Mouse (Mus musculus) stomach, embryonic 15.5 days (tissue): ENCODE data around the gene Sipa1l3. TPM values are rescaled to one million over a fixed set of nuclear protein-coding genes. Genes with fewer than 3 reads are reported as not detected.

Source experiments
- ATAC-seq: fragments of 200-750 bp; cut with Nextera tagmentation; 2 replicates; pipeline ENCODE4 v1.8.0; 2017; ENCODE audit warnings: low read depth, moderate number of reproducible peaks, moderate TSS enrichment; ENCODE audit not compliant: insufficient read depth, low FRiP score
- H3K27ac ChIP-seq: fragments of 300-500 bp; sonication (generic); 2 replicates; pipeline ENCODE4 v1.5.1; 2015; ENCODE audit warnings: mild to moderate bottlenecking, inconsistent platforms
- H3K27me3 ChIP-seq: fragments of 300-500 bp; sonication (generic); replicated peaks from 2 replicates; pipeline ENCODE4 v1.6.1; 2015; ENCODE audit warnings: inconsistent platforms
- H3K36me3 ChIP-seq: fragments of 300-500 bp; sonication (generic); 2 replicates; pipeline ENCODE4 v1.6.1; 2015; ENCODE audit warnings: inconsistent platforms
- H3K4me1 ChIP-seq: fragments of 300-500 bp; sonication (generic); 2 replicates; pipeline ENCODE4 v1.6.1; 2015; ENCODE audit warnings: inconsistent platforms
- H3K4me2 ChIP-seq: fragments of 300-500 bp; sonication (generic); 2 replicates; pipeline ENCODE4 v1.6.1; 2015; ENCODE audit warnings: mild to moderate bottlenecking, inconsistent platforms
- H3K4me3 ChIP-seq: fragments of 300-500 bp; sonication (generic); replicated peaks from 2 replicates; pipeline ENCODE4 v1.5.1; 2015; ENCODE audit warnings: inconsistent platforms
- H3K9ac ChIP-seq: fragments of 300-500 bp; sonication (generic); 2 replicates; pipeline ENCODE4 v1.6.1; 2015; ENCODE audit warnings: inconsistent platforms
- H3K9me3 ChIP-seq: fragments of 300-500 bp; sonication (generic); 2 replicates; pipeline ENCODE4 v1.6.1; 2016; ENCODE audit warnings: inconsistent platforms
- WGBS: fragments of 180-500 bp; shearing (Covaris S2); methylation state at CpG from one replicate; pipeline ENCODE4 v1.1.7; 2015; 5-methylcytosine and 5-hydroxymethylcytosine counted together
- polyA plus RNA-seq: library from polyadenylated mRNA; unstranded; fragments of >200 nt; fragmentation: Nextera tagmentation; extraction: Ambion mirVana; gene quantifications from 2 replicates; pipeline ENCODE4 v1.2.1, GENCODE M21; 2015

Sipa1l3 gene
- polyA plus RNA-seq, 1 experiment from 2014 or later: 22.0 TPM

DNA sequence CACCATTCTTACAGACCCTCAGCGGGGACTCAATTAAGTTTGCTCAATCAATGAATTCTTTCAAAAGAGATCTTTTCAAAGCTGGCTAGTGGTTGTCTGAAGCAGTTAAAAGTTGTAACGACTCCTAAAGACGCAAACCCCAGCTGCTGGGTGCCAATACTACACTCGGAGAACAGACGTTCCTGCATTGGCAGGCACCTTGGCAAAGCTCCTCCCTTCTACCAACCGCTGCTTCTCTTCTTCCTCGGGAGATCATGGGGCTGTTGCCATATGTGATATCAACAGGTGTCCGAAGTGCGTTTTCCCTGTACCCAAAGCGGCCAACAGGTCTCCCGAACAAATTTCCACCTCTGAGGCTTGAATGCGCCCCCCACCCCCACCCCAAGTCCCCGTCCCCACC lies 237.6 kb downstream of the Sipa1l3 start:
- Histone ChIP-seq H3K9me3 (no peaks in the 10 kb centered on the region), H3K4me2 (peak overlapping the region; percentile 93), H3K36me3 (no peaks in the 10 kb centered on the region), H3K4me1 (peaks cover 8% of the 10 kb centered on the region; the same call in 1 of the 2 replicates), H3K4me3 (peak overlapping the region; percentile 57), H3K9ac (peak overlapping the region; percentile 49; the same call in 1 of the 2 replicates), H3K27ac (peak overlapping the region; percentile 92), H3K27me3 (0 out of 2 replicates have a peak, but pooled peaks cover 11% of the 10 kb centered on the region)
- 13% methylated on average over 13 of the region's 13 CpGs for WGBS
- no peak for ATAC-seq

DNA sequence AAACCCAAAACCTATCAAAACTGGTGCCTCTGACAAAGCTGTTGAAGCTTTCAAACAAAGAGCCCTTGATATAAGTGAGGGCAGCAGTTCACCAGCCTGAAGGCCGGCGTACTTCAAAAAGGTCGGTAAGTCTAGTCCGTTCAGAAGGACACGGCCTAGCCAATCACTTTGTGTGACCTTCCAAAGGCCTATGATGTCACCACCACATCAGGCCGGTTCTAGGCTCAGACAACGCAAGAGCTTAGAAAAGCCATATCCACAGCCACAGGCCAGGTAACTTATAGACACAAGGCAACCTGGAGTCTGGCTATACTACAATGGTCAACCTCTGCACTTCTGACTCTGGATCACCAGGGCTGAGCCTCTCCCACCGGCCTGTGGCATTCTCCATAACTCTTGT lies 238.5 kb downstream of the Sipa1l3 start:
- Histone ChIP-seq H3K9me3 (no peaks in the 10 kb centered on the region), H3K36me3 (no peaks in the 10 kb centered on the region), H3K27ac (0 out of 2 replicates have a peak overlapping the region, but pooled peaks have one; percentile 92), H3K4me2 (peak overlapping the region; percentile 93), H3K9ac (no peak overlapping the region), H3K4me3 (peak overlapping the region; percentile 57), H3K27me3 (0 out of 2 replicates have a peak, but pooled peaks cover 11% of the 10 kb centered on the region), H3K4me1 (peaks cover 8% of the 10 kb centered on the region; the same call in 1 of the 2 replicates)
- 49% methylated on average over 8 of the region's 8 CpGs for WGBS
- no peak for ATAC-seq

DNA sequence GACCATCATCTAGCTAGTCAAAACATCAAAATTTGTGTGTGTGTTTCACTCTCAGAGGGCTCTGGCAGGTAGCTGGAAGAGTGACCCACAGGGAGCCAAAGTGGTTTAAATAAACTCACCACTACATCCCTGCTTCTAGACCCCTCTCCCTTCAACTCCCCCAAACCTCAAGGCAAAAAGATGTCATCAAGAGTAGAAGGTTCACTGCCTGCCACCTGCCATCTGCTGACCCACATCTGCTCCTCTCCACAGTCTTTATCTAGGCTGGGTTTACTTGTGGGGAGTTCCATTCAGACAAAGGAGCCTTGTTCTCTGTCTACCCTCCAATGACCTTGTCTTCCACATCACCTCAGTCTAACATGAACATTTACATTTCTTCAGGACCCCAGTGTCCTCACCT lies 239.2 kb downstream of the Sipa1l3 start:
- H3K4me3 ChIP-seq: no peak overlapping the region
- no peaks in the 10 kb centered on the region for H3K9me3 ChIP-seq
- H3K27me3 ChIP-seq: 0 out of 2 replicates have a peak, but pooled peaks cover 11% of the 10 kb centered on the region
- H3K4me2 ChIP-seq: peak overlapping the region; percentile 93; the same call in 1 of the 2 replicates
- no peak for ATAC-seq
- peaks cover 8% of the 10 kb centered on the region; the same call in 1 of the 2 replicates for H3K4me1 ChIP-seq
- no peak overlapping the region for H3K27ac ChIP-seq
- H3K9ac ChIP-seq: no peak overlapping the region
- H3K36me3 ChIP-seq: no peaks in the 10 kb centered on the region

DNA sequence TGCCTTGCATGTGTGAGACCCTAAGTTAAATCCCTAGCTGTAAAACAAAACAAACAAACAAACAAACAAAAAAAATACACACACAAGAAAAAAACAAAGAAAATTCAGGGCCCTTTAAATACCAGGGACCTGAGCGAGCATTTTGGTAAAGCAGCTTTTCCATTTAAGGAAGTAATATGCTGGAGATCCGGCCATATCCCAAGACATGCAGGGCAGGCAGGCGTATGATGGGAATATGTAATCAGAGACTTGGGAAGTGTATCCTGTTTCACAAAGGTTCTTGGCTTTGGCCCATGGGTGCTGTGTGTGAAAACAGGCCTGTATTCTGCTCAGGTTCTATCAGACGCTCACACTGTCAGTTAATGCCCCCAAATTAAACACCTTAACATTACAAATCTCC lies 240.9 kb downstream of the Sipa1l3 start:
- no peak overlapping the region for H3K4me2 ChIP-seq
- H3K36me3 ChIP-seq: no peaks in the 10 kb centered on the region
- H3K4me1 ChIP-seq: peaks cover 14% of the 10 kb centered on the region; the same call in 1 of the 2 replicates
- no peak overlapping the region for H3K9ac ChIP-seq
- no peak overlapping the region for H3K4me3 ChIP-seq
- ATAC-seq: no peak
- 72% methylated on average over 4 of the region's 4 CpGs for WGBS
- H3K27me3 ChIP-seq: 0 out of 2 replicates have a peak, but pooled peaks cover 8% of the 10 kb centered on the region
- H3K9me3 ChIP-seq: no peaks in the 10 kb centered on the region
- H3K27ac ChIP-seq: no peak overlapping the region

DNA sequence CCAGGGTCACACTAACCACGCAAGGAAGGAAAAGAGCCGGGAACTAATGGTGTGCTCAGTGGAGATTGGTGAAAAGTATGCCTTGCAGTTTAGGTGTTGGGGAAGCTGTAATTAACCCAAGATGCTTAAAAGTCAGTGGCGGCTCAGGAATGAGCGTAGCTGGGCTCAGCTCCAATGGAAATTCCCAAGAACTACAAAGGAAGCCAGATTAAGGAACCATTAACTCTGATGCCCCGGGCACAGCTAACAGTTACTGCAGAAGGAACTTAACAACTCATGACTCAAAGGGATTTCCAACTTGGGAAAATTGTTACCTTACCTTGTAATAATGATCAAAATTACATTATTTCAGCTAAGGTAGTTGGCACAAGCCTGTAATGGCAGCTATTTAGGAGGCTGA lies 241.7 kb downstream of the Sipa1l3 start:
- Histone ChIP-seq H3K27me3 (0 out of 2 replicates have a peak, but pooled peaks cover 6% of the 10 kb centered on the region), H3K36me3 (no peaks in the 10 kb centered on the region), H3K9me3 (no peaks in the 10 kb centered on the region), H3K9ac (no peak overlapping the region), H3K4me1 (peaks cover 15% of the 10 kb centered on the region), H3K4me2 (no peak overlapping the region), H3K4me3 (no peak overlapping the region), H3K27ac (no peak overlapping the region)
- 69% methylated on average over 5 of the region's 5 CpGs for WGBS
- no peak for ATAC-seq

DNA sequence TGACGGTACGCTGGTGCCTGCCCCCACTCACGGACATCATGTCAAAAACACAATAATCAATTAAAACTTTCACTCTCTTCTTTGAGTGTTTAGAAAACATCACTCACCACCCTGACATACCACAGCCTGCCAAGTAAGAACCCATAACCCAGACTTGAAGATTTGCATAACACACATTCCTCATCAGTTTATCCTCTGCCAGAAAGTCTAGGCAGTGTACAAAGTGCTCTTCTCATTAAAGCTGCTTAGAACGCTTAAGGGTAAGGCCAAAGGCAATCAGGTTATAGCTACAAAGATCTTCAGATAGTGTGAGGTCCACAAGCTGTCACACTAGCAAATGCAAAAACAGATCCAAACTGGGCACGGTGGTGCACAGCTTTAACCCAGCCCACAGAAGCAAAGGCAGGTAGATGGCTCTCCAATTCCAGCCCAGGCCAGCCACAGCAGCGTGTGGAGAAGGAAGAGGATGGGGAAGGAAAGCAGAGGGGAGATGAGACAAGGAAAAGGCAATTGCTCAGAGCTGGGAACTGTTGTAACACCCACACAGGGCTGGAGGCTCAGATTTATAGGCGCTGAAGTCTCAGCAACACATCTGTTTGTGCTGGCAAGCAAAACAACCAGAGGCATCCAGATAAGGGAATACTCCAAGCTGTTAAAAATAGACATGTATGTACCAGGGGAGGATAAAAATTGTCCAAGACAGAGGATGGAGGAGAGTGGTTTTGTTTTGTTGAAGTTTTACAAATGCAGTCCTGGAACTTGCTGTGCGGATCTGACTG lies 246.6 kb downstream of the Sipa1l3 start:
- no peak overlapping the region for H3K4me3 ChIP-seq
- no peaks in the 10 kb centered on the region for H3K27me3 ChIP-seq
- H3K9ac ChIP-seq: no peak overlapping the region
- no peak for ATAC-seq
- H3K4me1 ChIP-seq: peaks cover 20% of the 10 kb centered on the region
- 0 out of 2 replicates have a peak overlapping the region, but pooled peaks have one; percentile 49 for H3K27ac ChIP-seq
- 48% methylated on average over 8 of the region's 8 CpGs for WGBS
- no peak overlapping the region for H3K4me2 ChIP-seq
- no peaks in the 10 kb centered on the region for H3K9me3 ChIP-seq
- H3K36me3 ChIP-seq: no peaks in the 10 kb centered on the region

DNA sequence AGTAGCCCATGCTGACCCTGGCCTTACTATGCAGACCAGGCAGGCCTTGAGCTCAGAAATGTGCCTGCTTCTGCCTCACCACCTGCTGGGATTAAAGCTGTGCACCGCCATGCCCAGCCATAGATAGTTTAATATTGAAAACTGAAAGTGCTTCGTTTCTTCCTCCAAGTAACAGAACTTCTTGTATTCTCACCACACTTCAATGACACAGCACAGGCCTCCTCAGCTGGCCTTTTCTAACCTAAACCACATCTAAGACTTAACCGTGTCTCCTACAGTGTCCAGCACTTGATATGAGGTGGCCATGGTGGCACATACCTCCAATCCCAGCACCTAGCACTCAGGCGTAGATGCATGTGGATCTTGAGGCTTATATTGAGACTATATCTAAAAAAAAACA lies 248.0 kb downstream of the Sipa1l3 start:
- no peak overlapping the region for H3K9ac ChIP-seq
- 76% methylated on average over 4 of the region's 4 CpGs for WGBS
- no peak overlapping the region for H3K4me3 ChIP-seq
- H3K4me2 ChIP-seq: no peak overlapping the region
- H3K27ac ChIP-seq: peak overlapping the region; percentile 49; the same call in 1 of the 2 replicates
- no peaks in the 10 kb centered on the region for H3K9me3 ChIP-seq
- no peaks in the 10 kb centered on the region for H3K27me3 ChIP-seq
- H3K4me1 ChIP-seq: peaks cover 26% of the 10 kb centered on the region
- ATAC-seq: no peak
- no peaks in the 10 kb centered on the region for H3K36me3 ChIP-seq

Other genes with a start within 250 kb of the Sipa1l3 start
- 525 and 574 TPM in 2 replicates for gene Spint2, start 236.7 kb downstream of the Sipa1l3 start, polyA plus RNA-seq
- 42.7 and 56.7 TPM in 2 replicates for gene Ppp1r14a, start 229.3 kb downstream of the Sipa1l3 start, polyA plus RNA-seq
- 7.6 and 8.2 TPM in 2 replicates for gene Dpf1, start 214.7 kb downstream of the Sipa1l3 start, polyA plus RNA-seq
- not detected in 2 replicates for gene Catsperg2, start 208.4 kb upstream of the Sipa1l3 start, polyA plus RNA-seq
- gene Zfp84, start 249.9 kb upstream of the Sipa1l3 start, polyA plus RNA-seq: 11.4 and 11.6 TPM in 2 replicates